Mouse (Mus musculus): Measurements from ENCODE around the gene Ate1.
A peak's percentile ranks its signal among the peaks of the same experiment; 100 is the strongest.
"Not testable (repeated sequence)": the region's sequence is repeated elsewhere in the genome, so short reads cannot be mapped to it uniquely, and the experiment has no call there.

The Ate1 gene

DNA sequence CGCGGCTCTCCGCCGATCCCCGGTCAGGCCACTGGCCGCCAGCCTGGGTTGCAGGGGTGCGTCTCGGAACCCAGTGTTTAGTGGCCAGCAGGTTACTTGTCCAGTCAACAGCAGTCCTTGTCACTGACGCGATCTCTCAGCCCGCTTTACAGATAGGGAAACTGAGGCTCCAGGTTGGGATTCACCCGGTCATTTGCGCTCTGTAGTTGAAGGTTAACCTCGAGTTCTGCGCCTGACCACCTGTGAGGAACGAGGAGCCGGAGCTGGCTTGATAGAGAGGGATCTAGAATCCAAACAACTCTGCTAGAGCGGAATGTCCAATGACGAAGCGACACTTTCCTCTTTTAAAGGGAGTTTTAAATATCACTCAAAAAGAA lies at the start of gene Ate1:
Gene Ate1 (minus strand): TSS at position 321 of the 377 bp plus-strand sequence.
- DNase-seq (ENCODE audit: low spot score) = no peak

GRCm38 (mm10) chr7:130568783-130569436 lies 48.7 kb upstream of the Ate1 start:
- peak; percentile 81 for DNase-seq (ENCODE audit: low spot score)

GRCm38 (mm10) chr7:130564596-130564995 lies 44.4 kb upstream of the Ate1 start:
- DNase-seq (ENCODE audit: low spot score) = no peak

GRCm38 (mm10) chr7:130563880-130564279 lies 43.7 kb upstream of the Ate1 start:
- DNase-seq (ENCODE audit: low spot score) = no peak

DNA sequence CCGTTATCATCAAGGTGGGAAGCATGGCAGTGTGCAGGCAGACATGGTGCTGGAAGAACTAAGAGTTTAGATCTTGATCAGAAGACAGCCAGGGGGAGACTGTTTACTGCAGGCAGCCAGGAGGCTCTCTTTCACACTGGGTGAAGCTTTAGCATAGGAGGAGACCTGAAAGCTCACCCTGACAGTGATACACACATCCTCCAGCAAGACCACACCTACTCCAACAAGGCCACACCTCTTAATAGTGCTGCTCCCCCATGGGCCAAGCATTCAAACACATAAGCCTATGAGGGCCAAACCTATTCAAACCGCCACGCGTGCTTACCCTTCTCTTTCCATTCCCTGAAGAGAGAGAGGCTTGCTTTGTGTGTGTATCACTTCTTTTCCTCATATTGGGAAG lies 43.1 kb upstream of the Ate1 start:
- DNase-seq (ENCODE audit: low spot score) = no peak

DNA sequence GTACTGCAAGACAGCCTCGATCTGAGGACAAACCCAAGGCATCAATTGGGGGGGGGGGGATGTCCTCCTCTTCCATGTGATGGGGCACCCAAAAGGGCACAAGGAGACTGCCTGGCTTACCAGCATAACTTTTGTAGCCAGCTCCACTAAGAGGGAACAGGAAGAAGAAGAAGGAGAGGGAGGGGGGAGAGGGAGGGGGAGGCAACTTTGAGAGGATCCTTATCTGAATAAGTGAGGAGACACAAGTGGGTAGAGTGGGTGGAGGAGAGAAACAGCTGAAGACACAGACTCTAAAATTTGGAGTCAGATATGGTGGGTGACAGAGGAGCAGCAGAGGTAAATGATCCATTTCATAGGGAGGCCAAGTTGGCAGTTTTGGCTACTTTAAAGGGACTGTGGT lies 40.8 kb upstream of the Ate1 start:
- no peak for DNase-seq (ENCODE audit: low spot score)

GRCm38 (mm10) chr7:130558592-130558991 lies 38.4 kb upstream of the Ate1 start:
- no peak for DNase-seq (ENCODE audit: low spot score)

DNA sequence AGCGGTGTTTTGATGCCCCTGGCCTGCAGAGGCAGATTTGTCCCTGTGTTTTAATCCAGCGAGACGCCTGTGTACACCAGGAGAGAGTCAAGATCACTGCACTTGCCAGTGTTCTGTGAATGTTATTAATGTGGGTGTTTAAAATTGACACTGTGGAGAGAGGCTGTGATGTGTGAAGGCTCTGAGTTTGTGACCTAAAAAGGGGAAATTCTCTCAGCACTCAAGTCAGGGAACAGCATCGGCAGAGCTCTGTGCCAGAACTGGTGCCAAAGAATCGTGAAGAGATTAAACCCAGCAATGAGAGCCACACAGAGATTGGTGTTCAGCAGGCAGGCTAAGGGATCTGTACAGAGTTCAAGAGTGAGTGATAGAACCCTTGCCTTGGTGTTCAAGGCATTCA lies 35.4 kb upstream of the Ate1 start:
- no peak for DNase-seq (ENCODE audit: low spot score)

GRCm38 (mm10) chr7:130553321-130553720 lies 33.2 kb upstream of the Ate1 start:
- no peak for DNase-seq (ENCODE audit: low spot score)

- no peak for DNase-seq (ENCODE audit: low spot score)
Measured at GRCm38 (mm10) chr7:130552780-130553179, 32.6 kb upstream of the Ate1 start.

DNA sequence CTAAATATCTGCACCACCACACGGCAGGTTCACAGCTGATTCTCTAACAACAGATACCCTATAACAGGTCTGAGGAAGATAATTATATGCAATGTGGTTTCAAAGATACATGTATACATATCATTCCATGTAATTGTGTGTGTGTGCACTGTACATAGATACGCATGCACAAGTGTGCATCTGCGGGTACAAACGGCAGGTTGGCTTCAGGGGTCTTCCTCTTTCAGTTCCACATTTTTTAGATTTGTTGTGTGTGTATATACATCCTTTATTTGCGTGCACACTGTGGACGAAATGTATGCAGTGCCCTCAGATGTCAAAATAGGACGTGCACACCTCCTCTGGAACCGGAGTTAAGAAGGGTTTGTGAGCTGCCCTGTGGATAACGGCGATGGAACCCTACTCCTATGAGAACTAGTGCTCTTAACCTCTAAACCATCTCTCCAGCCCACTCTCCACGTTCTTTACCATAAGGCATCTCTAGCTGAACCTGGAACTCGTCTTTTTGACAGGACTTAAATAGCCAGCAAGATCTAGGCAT lies 27.5 kb upstream of the Ate1 start:
- no peak for DNase-seq (ENCODE audit: low spot score)

GRCm38 (mm10) chr7:130546791-130547484 lies 26.8 kb upstream of the Ate1 start:
- peak; percentile 93 for DNase-seq (ENCODE audit: low spot score)

GRCm38 (mm10) chr7:130546421-130546790 lies 26.2 kb upstream of the Ate1 start:
- no peak for DNase-seq (ENCODE audit: low spot score)

- DNase-seq (ENCODE audit: low spot score) = no peak
Measured at GRCm38 (mm10) chr7:130545893-130546292, 25.7 kb upstream of the Ate1 start.

DNA sequence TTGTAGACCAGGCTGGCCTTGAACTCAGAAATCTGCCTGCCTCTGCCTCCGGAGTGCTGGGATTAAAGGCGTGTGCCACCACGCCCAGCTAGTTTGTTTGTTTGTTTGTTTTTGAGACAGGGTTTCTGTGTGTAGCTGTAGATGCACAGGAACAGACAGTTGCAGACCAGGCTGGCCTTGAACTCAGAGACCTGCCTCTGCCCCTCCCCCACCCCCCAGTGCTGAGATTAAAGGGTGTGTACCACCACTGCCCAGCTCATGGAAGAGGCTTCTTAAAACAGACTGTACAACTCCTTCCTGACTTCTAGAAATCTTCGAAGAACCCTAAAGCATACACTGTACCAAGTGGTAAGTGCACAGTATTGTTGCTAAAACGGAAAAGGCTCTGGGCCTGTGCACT lies 25.2 kb upstream of the Ate1 start:
- DNase-seq (ENCODE audit: low spot score) = no peak

GRCm38 (mm10) chr7:130543181-130543580 lies 23.0 kb upstream of the Ate1 start:
- no peak for DNase-seq (ENCODE audit: low spot score)

GRCm38 (mm10) chr7:130540176-130540575 lies 20.0 kb upstream of the Ate1 start:
- no peak for DNase-seq (ENCODE audit: low spot score)

GRCm38 (mm10) chr7:130537068-130537467 lies 16.9 kb upstream of the Ate1 start:
- DNase-seq (ENCODE audit: low spot score) = no peak

GRCm38 (mm10) chr7:130535174-130535573 lies 15.0 kb upstream of the Ate1 start:
- no peak for DNase-seq (ENCODE audit: low spot score)

- DNase-seq (ENCODE audit: low spot score) = peak; percentile 79
Measured at GRCm38 (mm10) chr7:130533316-130534260, 13.4 kb upstream of the Ate1 start.

DNA sequence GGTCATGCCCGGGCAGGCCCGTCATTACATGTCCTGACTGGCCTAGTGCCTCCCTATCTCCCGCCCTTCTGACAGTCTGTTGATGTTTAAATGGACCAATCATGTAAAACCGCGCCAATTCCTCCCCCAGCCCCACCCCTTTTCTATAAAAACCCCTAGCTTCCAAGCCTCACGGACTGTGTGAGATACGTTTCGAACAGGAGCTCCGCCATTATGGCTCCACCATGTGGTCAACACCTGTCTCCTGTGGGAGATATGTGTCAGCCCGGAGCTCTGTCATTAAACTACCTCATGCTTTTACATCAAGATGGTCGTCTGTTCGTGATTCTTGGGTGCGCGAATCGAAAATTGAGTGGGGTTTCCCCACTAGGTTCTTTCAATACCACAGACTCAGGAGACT lies 11.0 kb upstream of the Ate1 start:
- not testable (repeated sequence) for DNase-seq (ENCODE audit: low spot score)

GRCm38 (mm10) chr7:130527306-130527705 lies 7.1 kb upstream of the Ate1 start:
- DNase-seq (ENCODE audit: low spot score) = no peak

DNA sequence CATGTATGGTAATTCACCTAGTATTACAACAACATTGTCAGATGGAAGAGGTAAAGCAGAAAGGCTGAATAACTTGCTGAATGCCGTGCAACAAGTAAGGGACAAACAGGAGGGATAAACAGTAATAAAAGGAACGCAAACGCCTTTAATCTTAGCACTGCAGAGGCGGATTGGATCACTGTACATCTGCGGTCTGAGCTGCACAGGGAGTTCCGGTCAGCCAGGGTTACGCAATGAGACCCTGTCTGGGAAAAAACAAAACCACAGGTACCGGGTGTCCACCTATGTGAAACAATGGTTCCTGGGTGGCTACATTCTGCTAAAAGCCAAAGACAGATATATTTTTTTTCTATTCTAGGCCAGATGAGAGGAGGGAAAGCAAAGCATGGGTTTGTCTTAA lies 3.3 kb upstream of the Ate1 start:
- DNase-seq (ENCODE audit: low spot score) = no peak

All from yolk sac, embryonic 10.5 days (tissue).